Mouse (Mus musculus) heart, postnatal 0 days (tissue): ENCODE results near the gene Atxn2l.

Experiments used
- CTCF ChIP-seq: IDR thresholded peaks from 2 replicates; pipeline ENCODE4 v1.5.1; 2016; ENCODE audit warnings: antibody characterized with exemption, control low read depth, low read depth
- EP300 ChIP-seq: IDR thresholded peaks from 2 replicates; pipeline ENCODE4 v1.6.1; 2016; ENCODE audit warnings: antibody characterized with exemption, low read depth

DNA sequence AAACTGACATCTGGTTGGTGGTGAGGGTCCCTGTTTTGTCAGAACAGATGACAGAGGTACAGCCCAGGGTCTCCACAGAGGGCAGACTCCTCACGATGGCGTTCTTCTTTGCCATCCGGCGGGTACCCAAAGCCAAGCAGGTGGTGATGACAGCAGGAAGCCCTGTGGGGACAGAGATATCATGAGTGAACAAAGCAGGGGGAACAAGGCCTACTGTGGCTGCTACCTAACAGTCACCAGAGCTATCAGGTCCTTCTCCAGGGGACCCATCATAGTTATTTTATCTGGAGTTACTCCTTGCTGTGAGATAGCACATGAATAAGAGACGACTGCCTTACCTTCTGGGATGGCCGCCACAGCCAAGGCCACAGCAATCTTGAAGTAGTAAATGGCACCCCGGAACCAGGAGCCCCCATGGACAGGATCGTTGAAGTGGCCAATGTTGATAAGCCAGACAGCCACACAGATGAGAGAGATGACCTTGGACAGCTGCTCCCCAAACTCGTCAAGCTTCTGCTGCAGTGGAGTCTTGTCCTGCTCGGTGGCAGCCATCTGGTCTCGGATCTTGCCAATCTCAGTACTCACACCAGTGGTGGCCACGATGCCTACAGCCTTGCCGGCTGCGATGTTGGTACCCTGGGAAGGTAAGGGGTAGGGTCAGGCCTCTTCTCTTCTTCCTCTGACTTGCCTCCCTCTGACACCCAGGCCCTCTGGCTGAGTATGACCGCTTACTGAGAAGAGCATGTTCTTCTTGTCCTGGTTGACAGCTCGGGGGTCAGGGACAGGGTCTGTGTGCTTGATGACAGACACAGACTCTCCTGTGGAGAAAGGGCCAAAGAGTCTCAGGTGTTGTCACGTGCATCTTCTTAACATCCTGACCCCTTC is 46.6 kb downstream of the Atxn2l start:
- no peak for TF ChIP-seq CTCF
- TF ChIP-seq EP300 = no peak
